Mouse (Mus musculus): ENCODE data around the gene Zfp248. TPM values are rescaled to one million over a fixed set of nuclear protein-coding genes. Genes with fewer than 3 reads are reported as not detected.

Zfp248 gene
- polyA plus RNA-seq (2016; fragmentation: Nextera tagmentation; extraction: Ambion mirVana) = 5.1 and 7.4 TPM in 2 replicates

- H3K27ac ChIP-seq = peak within 1 kb of the TSS; percentile 95
- H3K27me3 ChIP-seq (ENCODE audit: insufficient read depth, poor library complexity, severe bottlenecking) = no peaks in the 10 kb centered on the region
- under 1% methylated on average over 43 of the region's 43 CpGs for WGBS
- H3K36me3 ChIP-seq = peaks cover 13% of the 10 kb centered on the region; the same call in 1 of the 2 replicates
- DNase-seq (ENCODE audit: low spot score) = peak; percentile 94
- peaks cover 5% of the 10 kb centered on the region for H3K4me1 ChIP-seq
- peak within 1 kb of the TSS; percentile 81 for H3K4me3 ChIP-seq
- no peaks in the 10 kb centered on the region for H3K9me3 ChIP-seq
These were observed at the start of gene Zfp248 for GRCm38 (mm10) chr6:118455042-118455631. Zfp248 (minus strand) TSS chr6:118455528.

- H3K4me1 ChIP-seq = no peaks in the 10 kb centered on the region
- no peak overlapping the region for H3K27ac ChIP-seq
- no peaks in the 10 kb centered on the region for H3K9me3 ChIP-seq
- 86% methylated on average over 7 of the region's 7 CpGs for WGBS
- H3K27me3 ChIP-seq (ENCODE audit: insufficient read depth, poor library complexity, severe bottlenecking) = no peaks in the 10 kb centered on the region
- H3K36me3 ChIP-seq = peaks cover 21% of the 10 kb centered on the region
- no peak for DNase-seq (ENCODE audit: low spot score)
- H3K4me3 ChIP-seq = no peak overlapping the region
These were observed 43.7 kb upstream of the Zfp248 start for GRCm38 (mm10) chr6:118499010-118499409.

- Histone ChIP-seq H3K27me3 (ENCODE audit: insufficient read depth, poor library complexity, severe bottlenecking) (peaks cover 9% of the 10 kb centered on the region; the same call in 1 of the 2 replicates), H3K27ac (no peak overlapping the region), H3K36me3 (peaks cover 1% of the 10 kb centered on the region; the same call in 1 of the 2 replicates), H3K4me1 (peaks cover 11% of the 10 kb centered on the region; the same call in 1 of the 2 replicates), H3K9me3 (no peaks in the 10 kb centered on the region), H3K4me3 (no peak overlapping the region)
- 83% methylated on average over 1 of the region's 1 CpGs for WGBS
- DNase-seq (ENCODE audit: low spot score) = no peak
These were observed 26.8 kb upstream of the Zfp248 start for GRCm38 (mm10) chr6:118482125-118482524.

GRCm38 (mm10) chr6:118478957-118479708, 23.8 kb upstream of the Zfp248 start, which contains the start of gene Zfp9:
Zfp9 (minus strand) TSS chr6:118479320.
- DNase-seq (ENCODE audit: low spot score) = peak; percentile 93
- Histone ChIP-seq H3K9me3 (no peaks in the 10 kb centered on the region), H3K36me3 (peaks cover 18% of the 10 kb centered on the region; the same call in 1 of the 2 replicates), H3K27ac (peak within 1 kb of the TSS; percentile 94), H3K27me3 (ENCODE audit: insufficient read depth, poor library complexity, severe bottlenecking) (peaks cover 9% of the 10 kb centered on the region; the same call in 1 of the 2 replicates), H3K4me1 (peaks cover 11% of the 10 kb centered on the region; the same call in 1 of the 2 replicates), H3K4me3 (peak within 1 kb of the TSS; percentile 80)
- WGBS = under 1% methylated on average over 41 of the region's 57 CpGs

- H3K4me3 ChIP-seq = peak overlapping the region; percentile 80
- peaks cover 20% of the 10 kb centered on the region; the same call in 1 of the 2 replicates for H3K36me3 ChIP-seq
- peak overlapping the region; percentile 94 for H3K27ac ChIP-seq
- H3K27me3 ChIP-seq (ENCODE audit: insufficient read depth, poor library complexity, severe bottlenecking) = peaks cover 9% of the 10 kb centered on the region; the same call in 1 of the 2 replicates
- no peak for DNase-seq (ENCODE audit: low spot score)
- 40% methylated on average over 10 of the region's 10 CpGs for WGBS
- H3K4me1 ChIP-seq = peaks cover 11% of the 10 kb centered on the region; the same call in 1 of the 2 replicates
- no peaks in the 10 kb centered on the region for H3K9me3 ChIP-seq
These were observed 22.8 kb upstream of the Zfp248 start for GRCm38 (mm10) chr6:118477875-118478785.

GRCm38 (mm10) chr6:118462069-118462705, 6.9 kb upstream of the Zfp248 start:
- H3K27me3 ChIP-seq (ENCODE audit: insufficient read depth, poor library complexity, severe bottlenecking) = no peaks in the 10 kb centered on the region
- H3K9me3 ChIP-seq = no peaks in the 10 kb centered on the region
- no peak overlapping the region for H3K4me3 ChIP-seq
- no peaks in the 10 kb centered on the region for H3K4me1 ChIP-seq
- H3K27ac ChIP-seq = no peak overlapping the region
- DNase-seq (ENCODE audit: low spot score) = no peak
- H3K36me3 ChIP-seq = peaks cover 42% of the 10 kb centered on the region
- WGBS = 81% methylated on average over 15 of the region's 15 CpGs

- WGBS = 97% methylated on average over 1 of the region's 1 CpGs
- H3K27me3 ChIP-seq (ENCODE audit: insufficient read depth, poor library complexity, severe bottlenecking) = no peaks in the 10 kb centered on the region
- no peak for DNase-seq (ENCODE audit: low spot score)
- no peak overlapping the region for H3K27ac ChIP-seq
- H3K4me3 ChIP-seq = no peak overlapping the region
- H3K9me3 ChIP-seq = no peaks in the 10 kb centered on the region
- peaks cover 5% of the 10 kb centered on the region for H3K4me1 ChIP-seq
- peaks cover 8% of the 10 kb centered on the region; the same call in 1 of the 2 replicates for H3K36me3 ChIP-seq
These were observed 2.4 kb upstream of the Zfp248 start for GRCm38 (mm10) chr6:118457726-118458125.

GRCm38 (mm10) chr6:118454452-118454851, 876 bp downstream of the Zfp248 start:
- no peak for DNase-seq (ENCODE audit: low spot score)
- no peaks in the 10 kb centered on the region for H3K27me3 ChIP-seq (ENCODE audit: insufficient read depth, poor library complexity, severe bottlenecking)
- H3K36me3 ChIP-seq = peaks cover 13% of the 10 kb centered on the region; the same call in 1 of the 2 replicates
- peak overlapping the region; percentile 95 for H3K27ac ChIP-seq
- peak overlapping the region; percentile 81 for H3K4me3 ChIP-seq
- WGBS = 53% methylated on average over 8 of the region's 8 CpGs
- H3K9me3 ChIP-seq = no peaks in the 10 kb centered on the region
- peaks cover 5% of the 10 kb centered on the region for H3K4me1 ChIP-seq

GRCm38 (mm10) chr6:118431502-118431901, 23.8 kb downstream of the Zfp248 start:
- H3K27ac ChIP-seq = no peak overlapping the region
- 87% methylated on average over 4 of the region's 4 CpGs for WGBS
- H3K4me3 ChIP-seq = no peak overlapping the region
- H3K9me3 ChIP-seq = 0 out of 2 replicates have a peak, but pooled peaks cover 3% of the 10 kb centered on the region
- H3K4me1 ChIP-seq = no peaks in the 10 kb centered on the region
- H3K27me3 ChIP-seq (ENCODE audit: insufficient read depth, poor library complexity, severe bottlenecking) = no peaks in the 10 kb centered on the region
- H3K36me3 ChIP-seq = peaks cover 53% of the 10 kb centered on the region
- DNase-seq (ENCODE audit: low spot score) = no peak

- Histone ChIP-seq H3K9me3 (0 out of 2 replicates have a peak, but pooled peaks cover 3% of the 10 kb centered on the region), H3K27me3 (ENCODE audit: insufficient read depth, poor library complexity, severe bottlenecking) (no peaks in the 10 kb centered on the region), H3K4me1 (no peaks in the 10 kb centered on the region), H3K27ac (no peak overlapping the region), H3K4me3 (no peak overlapping the region), H3K36me3 (peaks cover 42% of the 10 kb centered on the region)
- WGBS = 89% methylated on average over 1 of the region's 1 CpGs
- DNase-seq (ENCODE audit: low spot score) = no peak
These were observed 28.7 kb downstream of the Zfp248 start for GRCm38 (mm10) chr6:118426666-118427065.

GRCm38 (mm10) chr6:118419050-118419920, 36.0 kb downstream of the Zfp248 start, which contains the start of gene Bms1:
Bms1 (minus strand) TSS chr6:118419474.
- Histone ChIP-seq H3K9me3 (no peaks in the 10 kb centered on the region), H3K27me3 (ENCODE audit: insufficient read depth, poor library complexity, severe bottlenecking) (no peaks in the 10 kb centered on the region), H3K4me1 (peaks cover 6% of the 10 kb centered on the region), H3K4me3 (peak within 1 kb of the TSS; percentile 98), H3K27ac (peak within 1 kb of the TSS; percentile 91), H3K36me3 (peaks cover 30% of the 10 kb centered on the region)
- peak; percentile 97 for DNase-seq (ENCODE audit: low spot score)
- WGBS = under 1% methylated on average over 67 of the region's 67 CpGs

Measured in heart, embryonic 10.5 days (tissue).